Mouse (Mus musculus) heart, embryonic 15.5 days (tissue): ENCODE results near the gene 9430015G10Rik. TPM values are rescaled to one million over a fixed set of nuclear protein-coding genes. Genes with fewer than 3 reads are reported as not detected.

Experiments
- ATAC-seq: fragments of 200-750 bp; cut with Nextera tagmentation; replicated peaks from 2 replicates; pipeline ENCODE4 v1.8.0; 2017; ENCODE audit warnings: low read depth, moderate TSS enrichment; ENCODE audit not compliant: insufficient number of reproducible peaks, insufficient read depth, low FRiP score
- H3K27ac ChIP-seq: fragments of 300-500 bp; sonication (generic); 2 replicates; pipeline ENCODE4 v1.5.1; 2015; ENCODE audit warnings: mild to moderate bottlenecking, inconsistent platforms
- H3K27me3 ChIP-seq: fragments of 300-500 bp; sonication (generic); 2 replicates; pipeline ENCODE4 v1.6.1; 2015; ENCODE audit warnings: inconsistent platforms
- H3K36me3 ChIP-seq: fragments of 300-500 bp; sonication (generic); 2 replicates; pipeline ENCODE4 v1.6.1; 2015; ENCODE audit warnings: mild to moderate bottlenecking, inconsistent platforms
- H3K4me1 ChIP-seq: fragments of 300-500 bp; sonication (generic); replicated peaks from 2 replicates; pipeline ENCODE4 v1.6.1; 2015; ENCODE audit warnings: inconsistent platforms
- H3K4me2 ChIP-seq: fragments of 300-500 bp; sonication (generic); 2 replicates; pipeline ENCODE4 v1.6.1; 2015; ENCODE audit warnings: inconsistent platforms, mild to moderate bottlenecking, moderate library complexity
- H3K4me3 ChIP-seq: fragments of 300-500 bp; sonication (generic); 2 replicates; pipeline ENCODE4 v1.5.1; 2015; ENCODE audit warnings: mild to moderate bottlenecking, inconsistent platforms
- H3K9ac ChIP-seq: fragments of 300-500 bp; sonication (generic); 2 replicates; pipeline ENCODE4 v1.6.1; 2015; ENCODE audit warnings: mild to moderate bottlenecking, inconsistent platforms
- H3K9me3 ChIP-seq: fragments of 300-500 bp; sonication (generic); replicated peaks from 2 replicates; pipeline ENCODE4 v1.6.1; 2016; ENCODE audit warnings: inconsistent platforms
- WGBS: fragments of 180-500 bp; shearing (Covaris S2); methylation state at CpG from one replicate; pipeline ENCODE4 v1.1.7; 2015; ENCODE audit warnings: mixed read lengths; 5-methylcytosine and 5-hydroxymethylcytosine counted together
- polyA plus RNA-seq: library from polyadenylated mRNA; unstranded; fragments of >200 nt; fragmentation: Nextera tagmentation; extraction: Ambion mirVana; gene quantifications from 2 replicates; pipeline ENCODE4 v1.2.1, GENCODE M21; 2015

Gene 9430015G10Rik
- polyA plus RNA-seq, 1 experiment from 2014 or later, result 11.6 TPM

- no peak overlapping the region for H3K4me2 ChIP-seq
- WGBS, result 83% methylated on average over 5 of the region's 5 CpGs
- H3K4me1 ChIP-seq, result no peaks in the 10 kb centered on the region
- H3K27me3 ChIP-seq, result no peaks in the 10 kb centered on the region
- H3K4me3 ChIP-seq, result no peak overlapping the region
- H3K27ac ChIP-seq, result no peak overlapping the region
- no peak overlapping the region for H3K9ac ChIP-seq
- no peak for ATAC-seq
- H3K36me3 ChIP-seq, result no peaks in the 10 kb centered on the region
- no peaks in the 10 kb centered on the region for H3K9me3 ChIP-seq
Measured at GRCm38 (mm10) chr4:156100501-156100900, 9.3 kb upstream of the 9430015G10Rik start.

GRCm38 (mm10) chr4:156101481-156101903 is 8.3 kb upstream of the 9430015G10Rik start:
- no peak for ATAC-seq
- WGBS, result 39% methylated on average over 3 of the region's 3 CpGs
- Histone ChIP-seq H3K4me1 (no peaks in the 10 kb centered on the region), H3K9ac (no peak overlapping the region), H3K4me3 (no peak overlapping the region), H3K4me2 (no peak overlapping the region), H3K27ac (no peak overlapping the region), H3K27me3 (no peaks in the 10 kb centered on the region), H3K9me3 (no peaks in the 10 kb centered on the region), H3K36me3 (no peaks in the 10 kb centered on the region)

GRCm38 (mm10) chr4:156103342-156103741 is 6.4 kb upstream of the 9430015G10Rik start:
- H3K4me2 ChIP-seq, result no peak overlapping the region
- 59% methylated on average over 4 of the region's 4 CpGs for WGBS
- no peaks in the 10 kb centered on the region for H3K4me1 ChIP-seq
- H3K4me3 ChIP-seq, result no peak overlapping the region
- H3K9me3 ChIP-seq, result no peaks in the 10 kb centered on the region
- H3K27me3 ChIP-seq, result no peaks in the 10 kb centered on the region
- no peak for ATAC-seq
- no peak overlapping the region for H3K9ac ChIP-seq
- no peaks in the 10 kb centered on the region for H3K36me3 ChIP-seq
- H3K27ac ChIP-seq, result no peak overlapping the region

GRCm38 (mm10) chr4:156108606-156109546 is 906 bp upstream of the 9430015G10Rik start:
- Histone ChIP-seq H3K4me3 (peak overlapping the region; percentile 75), H3K9ac (peak overlapping the region; percentile 57), H3K4me2 (peak overlapping the region; percentile 61), H3K27me3 (no peaks in the 10 kb centered on the region), H3K36me3 (no peaks in the 10 kb centered on the region), H3K27ac (peak overlapping the region; percentile 82), H3K4me1 (peaks cover 22% of the 10 kb centered on the region), H3K9me3 (no peaks in the 10 kb centered on the region)
- ATAC-seq, result 0 out of 2 replicates have a peak, but pooled peaks have one; percentile 37
- 24% methylated on average over 13 of the region's 13 CpGs for WGBS

GRCm38 (mm10) chr4:156124077-156124476 is 14.3 kb downstream of the 9430015G10Rik start:
- H3K27me3 ChIP-seq, result no peaks in the 10 kb centered on the region
- 94% methylated on average over 7 of the region's 7 CpGs for WGBS
- H3K9ac ChIP-seq, result no peak overlapping the region
- peaks cover 65% of the 10 kb centered on the region for H3K36me3 ChIP-seq
- H3K27ac ChIP-seq, result no peak overlapping the region
- no peaks in the 10 kb centered on the region for H3K4me1 ChIP-seq
- H3K4me2 ChIP-seq, result no peak overlapping the region
- H3K9me3 ChIP-seq, result no peaks in the 10 kb centered on the region
- ATAC-seq, result no peak
- H3K4me3 ChIP-seq, result no peak overlapping the region

GRCm38 (mm10) chr4:156125393-156125792 is 15.6 kb downstream of the 9430015G10Rik start:
- no peak for ATAC-seq
- Histone ChIP-seq H3K9me3 (no peaks in the 10 kb centered on the region), H3K4me2 (no peak overlapping the region), H3K36me3 (peaks cover 52% of the 10 kb centered on the region), H3K27me3 (no peaks in the 10 kb centered on the region), H3K27ac (no peak overlapping the region), H3K4me3 (no peak overlapping the region), H3K9ac (no peak overlapping the region), H3K4me1 (no peaks in the 10 kb centered on the region)
- WGBS, result 88% methylated on average over 6 of the region's 6 CpGs

- no peak overlapping the region for H3K4me3 ChIP-seq
- no peaks in the 10 kb centered on the region for H3K27me3 ChIP-seq
- WGBS, result 81% methylated on average over 7 of the region's 7 CpGs
- H3K4me2 ChIP-seq, result no peak overlapping the region
- ATAC-seq, result no peak
- H3K4me1 ChIP-seq, result no peaks in the 10 kb centered on the region; the same call in 1 of the 2 replicates
- H3K27ac ChIP-seq, result no peak overlapping the region
- no peaks in the 10 kb centered on the region for H3K9me3 ChIP-seq
- H3K36me3 ChIP-seq, result peaks cover 39% of the 10 kb centered on the region
- no peak overlapping the region for H3K9ac ChIP-seq
Measured at GRCm38 (mm10) chr4:156126841-156127240, 17.1 kb downstream of the 9430015G10Rik start.

- no peak for ATAC-seq
- no peak overlapping the region for H3K27ac ChIP-seq
- no peaks in the 10 kb centered on the region for H3K27me3 ChIP-seq
- H3K9me3 ChIP-seq, result no peaks in the 10 kb centered on the region
- no peak overlapping the region for H3K9ac ChIP-seq
- H3K4me1 ChIP-seq, result no peaks in the 10 kb centered on the region; the same call in 1 of the 2 replicates
- no peak overlapping the region for H3K4me3 ChIP-seq
- H3K36me3 ChIP-seq, result peaks cover 24% of the 10 kb centered on the region
- WGBS, result 71% methylated on average over 5 of the region's 5 CpGs
- H3K4me2 ChIP-seq, result no peak overlapping the region
Measured at GRCm38 (mm10) chr4:156128746-156129145, 19.0 kb downstream of the 9430015G10Rik start.

- WGBS, result 77% methylated on average over 15 of the region's 15 CpGs
- no peak within 1 kb of the TSS for H3K9ac ChIP-seq
Measured at GRCm38 (mm10) chr4:156130436-156130835, 20.7 kb downstream of the 9430015G10Rik start, which contains the start of gene Rnf223. Gene Rnf223 (plus strand): TSS chr4:156130513.

GRCm38 (mm10) chr4:156130940-156131339 is 21.2 kb downstream of the 9430015G10Rik start:
- WGBS, result 77% methylated on average over 10 of the region's 10 CpGs

More at GRCm38 (mm10) chr4:156130436-156130835, 20.7 kb downstream of the 9430015G10Rik start, which contains the start of gene Rnf223:
- Histone ChIP-seq H3K4me1 (peaks cover 2% of the 10 kb centered on the region; the same call in 1 of the 2 replicates), H3K4me3 (no peak within 1 kb of the TSS), H3K9me3 (no peaks in the 10 kb centered on the region), H3K4me2 (no peak within 1 kb of the TSS), H3K27ac (no peak within 1 kb of the TSS), H3K27me3 (no peaks in the 10 kb centered on the region), H3K36me3 (peaks cover 10% of the 10 kb centered on the region)
- ATAC-seq, result no peak

GRCm38 (mm10) chr4:156133334-156133733 is 23.6 kb downstream of the 9430015G10Rik start:
- Histone ChIP-seq H3K27me3 (no peaks in the 10 kb centered on the region), H3K9ac (no peak overlapping the region), H3K9me3 (no peaks in the 10 kb centered on the region), H3K4me3 (no peak overlapping the region), H3K4me1 (peaks cover 2% of the 10 kb centered on the region; the same call in 1 of the 2 replicates), H3K27ac (no peak overlapping the region), H3K4me2 (no peak overlapping the region), H3K36me3 (no peaks in the 10 kb centered on the region)
- ATAC-seq, result no peak
- WGBS, result 69% methylated on average over 5 of the region's 5 CpGs

More at GRCm38 (mm10) chr4:156130940-156131339, 21.2 kb downstream of the 9430015G10Rik start:
- Histone ChIP-seq H3K9ac (no peak overlapping the region), H3K4me3 (no peak overlapping the region), H3K27ac (no peak overlapping the region), H3K27me3 (no peaks in the 10 kb centered on the region), H3K4me1 (peaks cover 2% of the 10 kb centered on the region; the same call in 1 of the 2 replicates), H3K36me3 (peaks cover 5% of the 10 kb centered on the region; the same call in 1 of the 2 replicates), H3K9me3 (no peaks in the 10 kb centered on the region), H3K4me2 (no peak overlapping the region)
- no peak for ATAC-seq
